Mouse (Mus musculus) testis, adult 2 months (tissue): ENCODE data around the gene Myg1.

ENCODE experiments used
- CTCF ChIP-seq: fragments of 200-500 bp; IDR thresholded peaks from 2 replicates; pipeline ENCODE4 v1.5.1; 2012; ENCODE audit warnings: low read depth, mild to moderate bottlenecking, inconsistent platforms, low read length, moderate library complexity; ENCODE audit not compliant: control insufficient read depth, insufficient read depth, insufficient replicate concordance
- POLR2A ChIP-seq: fragments of 200-500 bp; IDR thresholded peaks from 2 replicates; pipeline ENCODE4 v1.6.1; 2012; ENCODE audit warnings: low read depth, mild to moderate bottlenecking, inconsistent platforms, low read length, moderate library complexity; ENCODE audit not compliant: control insufficient read depth

DNA sequence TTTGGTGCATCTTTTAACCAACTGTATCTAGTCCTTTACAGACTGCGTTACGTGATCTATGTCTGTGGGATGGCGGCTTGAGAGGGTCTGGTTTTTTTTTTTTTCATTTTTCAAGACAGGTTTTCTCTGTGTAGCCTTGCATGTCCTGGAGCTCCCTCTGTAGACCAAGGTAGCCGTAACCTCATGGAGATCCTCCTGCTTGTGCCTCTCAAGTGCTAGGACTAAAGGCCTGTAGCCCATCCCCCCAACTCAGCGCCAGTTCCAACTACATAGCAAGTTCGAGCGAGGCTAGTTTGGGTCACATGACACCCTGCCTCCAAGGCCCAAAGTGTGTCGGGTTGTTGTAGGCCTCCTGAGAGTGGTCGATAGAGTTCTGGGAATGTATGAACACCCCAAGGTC is 22.8 kb upstream of the Myg1 start:
- TF ChIP-seq POLR2A: no peak
- no peak for TF ChIP-seq CTCF
